13 mouse cellular contexts compared by ENCODE assay signal in the genomic region with DNA sequence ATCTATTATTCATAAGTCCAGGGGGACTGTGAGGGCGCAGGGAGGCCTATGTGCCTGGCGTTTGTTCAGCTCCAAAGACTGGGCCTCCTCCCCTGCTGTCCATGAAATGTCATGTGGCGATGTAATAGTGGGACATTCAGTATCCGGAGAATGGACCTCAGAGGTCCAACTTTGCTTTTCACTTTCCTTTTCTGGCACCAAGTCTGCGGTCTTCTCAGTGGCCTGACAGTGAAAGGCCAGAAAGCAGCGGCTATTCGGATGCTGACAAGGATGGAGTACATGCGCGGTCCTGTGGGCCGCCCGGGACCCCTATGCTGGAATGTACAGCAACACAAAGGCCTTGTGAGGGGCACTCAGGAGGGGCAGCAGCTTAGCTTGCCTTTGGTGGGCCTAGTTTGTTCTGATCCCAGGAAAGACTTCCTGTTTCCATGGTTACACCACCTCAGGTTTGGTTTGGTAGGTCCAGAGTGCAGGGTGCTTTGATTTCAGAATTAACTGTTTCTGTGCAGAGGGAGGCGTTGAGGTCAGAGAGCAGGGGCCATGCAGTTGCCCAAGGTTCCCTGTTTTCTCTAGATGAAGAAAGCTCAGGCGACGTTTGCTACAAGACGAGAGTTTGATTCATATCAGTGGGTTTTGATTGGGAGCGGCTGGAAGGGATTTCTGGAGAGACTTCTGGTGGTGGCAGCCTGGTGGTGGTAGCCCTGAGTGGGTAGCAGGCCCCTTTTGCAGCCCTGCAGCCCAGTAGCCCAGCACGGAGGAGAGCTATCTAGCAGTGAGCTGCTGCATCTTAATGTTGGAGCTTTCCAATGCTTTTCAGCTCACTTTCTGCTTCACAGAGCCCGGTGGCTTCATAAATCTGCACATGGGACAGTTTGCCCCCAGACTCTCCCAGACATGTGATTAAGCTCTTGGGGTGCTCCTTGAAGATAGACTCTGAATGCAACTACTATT. TPM values are rescaled to one million over a fixed set of nuclear protein-coding genes. Genes with fewer than 3 reads are reported as not detected.
DNase-seq lines count a peak whose midpoint lies in the region; ATAC-seq and TF ChIP-seq lines count a peak whose summit lies in the region.
"Had no signal": no experiment of that assay in that cellular context is flagged by ENCODE, and none has a peak within 500 bp of the region (broad histone marks: within the 10 kb centered on the region; RNA-seq: fewer than 3 reads in every experiment).

No protein-coding gene starts in this region.

- H3K36me3 ChIP-seq in ES-Bruce4 (ENCODE audit: control insufficient read depth, insufficient read depth, low read length, poor library complexity, severe bottlenecking): no peaks in the 10 kb centered on the region
- no peaks in the 10 kb centered on the region for H3K36me3 ChIP-seq in hindbrain, embryonic 11.5 days (ENCODE audit: control insufficient read depth, insufficient read depth, low read length)
- no peaks in the 10 kb centered on the region for H3K36me3 ChIP-seq in midbrain, embryonic 13.5 days

- no peak overlapping the region for H3K4me3 ChIP-seq in ES-Bruce4 (ENCODE audit: low read depth, low read length)
- no peak overlapping the region for H3K4me3 ChIP-seq in hindbrain, embryonic 11.5 days (ENCODE audit: low read depth, low read length)
- H3K4me3 ChIP-seq in midbrain, embryonic 13.5 days (replicated peaks): no peak overlapping the region

- 8% methylated on average over 18 of the region's 18 CpGs for WGBS in hindbrain, embryonic 11.5 days
- 5% methylated on average over 18 of the region's 18 CpGs for WGBS in midbrain, embryonic 13.5 days

- no peaks in the 10 kb centered on the region for H3K9me3 ChIP-seq in ES-Bruce4 (replicated peaks; ENCODE audit: control insufficient read depth, insufficient read depth, low read length, poor library complexity, severe bottlenecking)
- H3K9me3 ChIP-seq in hindbrain, embryonic 11.5 days (ENCODE audit: control insufficient read depth, low read length): no peaks in the 10 kb centered on the region
- no peaks in the 10 kb centered on the region for H3K9me3 ChIP-seq in midbrain, embryonic 13.5 days

- H3K9ac ChIP-seq in ES-Bruce4 (ENCODE audit: low read depth, poor library complexity, severe bottlenecking): no peak overlapping the region
- H3K9ac ChIP-seq in hindbrain, embryonic 11.5 days (ENCODE audit: low read depth, low read length): no peak overlapping the region
- H3K9ac ChIP-seq in midbrain, embryonic 13.5 days (replicated peaks): peak overlapping the region; percentile 25; the same call in 1 of the 2 replicates

- intact Hi-C loops in heart, postnatal 25 days (cut with DNase I): no loop called here

- peaks cover 10% of the 10 kb centered on the region for H3K4me1 ChIP-seq in ES-Bruce4 (ENCODE audit: control insufficient read depth, insufficient read depth, low read length)
- peaks cover 16% of the 10 kb centered on the region for H3K4me1 ChIP-seq in hindbrain, embryonic 11.5 days (replicated peaks; ENCODE audit: control insufficient read depth, insufficient read depth, low read length)
- peaks cover 42% of the 10 kb centered on the region for H3K4me1 ChIP-seq in midbrain, embryonic 13.5 days (replicated peaks)

- TF ChIP-seq CTCF in ES-Bruce4 (IDR thresholded peaks at IDR 0.05; ENCODE audit: low read depth, low read length): no peak

- ATAC-seq in hindbrain, embryonic 11.5 days (ENCODE audit: low FRiP score): peak; percentile 87
- peak; percentile 87 for ATAC-seq in midbrain, embryonic 13.5 days

- TF ChIP-seq POLR2A in ES-Bruce4 (IDR thresholded peaks at IDR 0.05; ENCODE audit: insufficient read depth, low read length): no peak

- 0 out of 2 replicates have a peak overlapping the region, but pooled peaks have one; percentile 2 for H3K4me2 ChIP-seq in hindbrain, embryonic 11.5 days (replicated peaks; ENCODE audit: low read depth, low read length)
- H3K4me2 ChIP-seq in midbrain, embryonic 13.5 days (replicated peaks): peak overlapping the region; percentile 35

- H3K27ac ChIP-seq in ES-Bruce4 (ENCODE audit: insufficient read depth, low read length): peak overlapping the region; percentile 60; the same call in 1 of the 2 replicates
- H3K27ac ChIP-seq in hindbrain, embryonic 11.5 days (ENCODE audit: low read depth, low read length): peak overlapping the region; percentile 85
- peak overlapping the region; percentile 67 for H3K27ac ChIP-seq in midbrain, embryonic 13.5 days

- no peak for TF ChIP-seq EP300 in ES-Bruce4 (IDR thresholded peaks at IDR 0.05; ENCODE audit: insufficient read depth, low read depth, low read length)

- H3K27me3 ChIP-seq in ES-Bruce4 (ENCODE audit: control insufficient read depth, insufficient read depth, low read length, poor library complexity, severe bottlenecking): no peaks in the 10 kb centered on the region
- no peaks in the 10 kb centered on the region for H3K27me3 ChIP-seq in hindbrain, embryonic 11.5 days (ENCODE audit: control insufficient read depth, insufficient read depth, low read length)
- peaks cover 38% of the 10 kb centered on the region for H3K27me3 ChIP-seq in midbrain, embryonic 13.5 days

- DNase-seq in embryo, embryonic 9.5 days (ENCODE audit: extremely low spot score): peak; percentile 63
- DNase-seq in hindbrain, embryonic 11.5 days (ENCODE audit: low spot score): peak; percentile 75
- DNase-seq in heart, postnatal 25 days (ENCODE audit: low spot score): no peak
- no peak for DNase-seq in adrenal gland, postnatal 10 days
- DNase-seq in cerebellum, postnatal 25 days: no peak
- DNase-seq: adrenal gland, adult 2 months; gastrocnemius, postnatal 36 days; retina, postnatal 1 day had no signal

RNA-seq across cellular contexts. Expression of a gene that starts 12.1 kb away (rescaled TPM):
- polyA plus RNA-seq in ES-Bruce4 (2011; ENCODE audit: insufficient read depth, insufficient read length, low read depth, missing spikeins): 47.3 and 48.9 TPM in 2 replicates
- 5.3 and 5.7 TPM in 2 replicates for polyA plus RNA-seq in hindbrain, embryonic 11.5 days (2014; fragmentation: Nextera tagmentation; extraction: Ambion mirVana)
- 2.5 and 2.8 TPM in 2 replicates for polyA plus RNA-seq in midbrain, embryonic 13.5 days (2015; fragmentation: Nextera tagmentation; extraction: Ambion mirVana)
- 1 to 10 TPM; 3.6 to 5.7 TPM for total RNA-seq in heart, postnatal 25 days (2021)
- 1 to 10 TPM; 3.9 to 4.7 TPM for total RNA-seq in adrenal gland, postnatal 10 days (2021)
- total RNA-seq: hematopoietic stem cell, adult 5-6 weeks had no signal

RNA-seq across cellular contexts. Expression of a gene that starts 56.6 kb away (rescaled TPM):
- polyA plus RNA-seq in ES-Bruce4 (2011; ENCODE audit: insufficient read depth, insufficient read length, low read depth, missing spikeins): 1.6 and 3.7 TPM in 2 replicates
- 0.23 TPM in 1 of 2 replicates, not detected in the other for polyA plus RNA-seq in hindbrain, embryonic 11.5 days (2014; fragmentation: Nextera tagmentation; extraction: Ambion mirVana)
- not detected in 2 replicates for polyA plus RNA-seq in midbrain, embryonic 13.5 days (2015; fragmentation: Nextera tagmentation; extraction: Ambion mirVana)
- total RNA-seq in heart, postnatal 25 days (2021): not detected
- total RNA-seq in adrenal gland, postnatal 10 days (2021): under 1 TPM in 1 of 2 experiments, not detected in 1; 0.36 TPM
- total RNA-seq: adrenal gland, adult 2 months; gastrocnemius, postnatal 36 days; hematopoietic stem cell, adult 5-6 weeks; left cerebral cortex, adult 8-10 months had no signal
- polyA plus RNA-seq: adrenal gland, adult 2 months; testis, adult 2 months had no signal

Comparison
In these comparisons a context has a peak if more than half of its experiments do, and no peak if none do; other contexts are left out.
1. DNase-seq: peak in embryo, embryonic 9.5 days (single experiment) and hindbrain, embryonic 11.5 days (single experiment); none in heart, postnatal 25 days (single experiment), adrenal gland, postnatal 10 days (single experiment) and cerebellum, postnatal 25 days (0 of 2).
2. Peak in every context shown above with its lines, with median percentiles within 50 percentile points of each other: H3K27ac ChIP-seq.